Mouse (Mus musculus) mouse trophoblast stem cell (cell line): ENCODE measurements around the gene Slco3a1.

Experiments
- in situ Hi-C, 2 experiments: fragments of 300-500 bp; cut with MseI, MboI; formaldehyde crosslinking; loops; 2 replicates in 1 of 2; 3 replicates in 1 of 2; pipeline ENCODE4 v1.15.1; 2025

Slco3a1 gene

GRCm38 (mm10) chr7:74315836-74316435 is 238.6 kb downstream of the Slco3a1 start:
- in situ Hi-C loops = no loop called here

- in situ Hi-C loops = no loop called here
These were observed 240.3 kb downstream of the Slco3a1 start for GRCm38 (mm10) chr7:74314276-74314675.

- in situ Hi-C loops = no loop called here
These were observed 241.1 kb downstream of the Slco3a1 start for GRCm38 (mm10) chr7:74313279-74314105.

GRCm38 (mm10) chr7:74311536-74311935 is 243.0 kb downstream of the Slco3a1 start:
- in situ Hi-C loops = no loop called here

- in situ Hi-C loops = no loop called here
These were observed 250.8 kb downstream of the Slco3a1 start for GRCm38 (mm10) chr7:74303611-74304300.

- in situ Hi-C loops = no loop called here
These were observed 251.5 kb downstream of the Slco3a1 start for GRCm38 (mm10) chr7:74303081-74303480.

GRCm38 (mm10) chr7:74286531-74286930 is 268.0 kb downstream of the Slco3a1 start:
- in situ Hi-C loops = no loop called here

- in situ Hi-C loops = no loop called here
These were observed 274.2 kb downstream of the Slco3a1 start for GRCm38 (mm10) chr7:74280371-74280770.

GRCm38 (mm10) chr7:74279356-74279755 is 275.2 kb downstream of the Slco3a1 start:
- in situ Hi-C loops = no loop called here

GRCm38 (mm10) chr7:74270089-74270394 is 284.5 kb downstream of the Slco3a1 start:
- in situ Hi-C loops = no loop called here

- in situ Hi-C loops = no loop called here
These were observed 285.1 kb downstream of the Slco3a1 start for GRCm38 (mm10) chr7:74269283-74270088.

- in situ Hi-C loops = no loop called here
These were observed 287.9 kb downstream of the Slco3a1 start for GRCm38 (mm10) chr7:74266511-74267168.

- in situ Hi-C loops = no loop called here
These were observed 298.3 kb downstream of the Slco3a1 start for GRCm38 (mm10) chr7:74256291-74256690.

GRCm38 (mm10) chr7:74252066-74252465 is 302.5 kb downstream of the Slco3a1 start:
- in situ Hi-C loops = no loop called here

GRCm38 (mm10) chr7:74241236-74241635 is 313.3 kb downstream of the Slco3a1 start:
- in situ Hi-C loops = no loop called here

GRCm38 (mm10) chr7:74240459-74241172 is 314.0 kb downstream of the Slco3a1 start:
- in situ Hi-C loops = no loop called here
